Mouse (Mus musculus) adrenal gland, postnatal 14 days (tissue): ENCODE measurements at regions not wholly inside any gene's neighbourhood (a gene's known extent, or its start where the extent isn't known, plus 50 kb on each side); places are given as distances from the start of the nearest gene placed in this dataset.
"Not testable (repeated sequence)": the region's sequence is repeated elsewhere in the genome, so short reads cannot be mapped to it uniquely, and the experiment has no call there.

Experiments
- DNase-seq: peaks from one replicate; pipeline ENCODE4 v3.0.0; 2021; ENCODE audit warnings: mixed read lengths

DNA sequence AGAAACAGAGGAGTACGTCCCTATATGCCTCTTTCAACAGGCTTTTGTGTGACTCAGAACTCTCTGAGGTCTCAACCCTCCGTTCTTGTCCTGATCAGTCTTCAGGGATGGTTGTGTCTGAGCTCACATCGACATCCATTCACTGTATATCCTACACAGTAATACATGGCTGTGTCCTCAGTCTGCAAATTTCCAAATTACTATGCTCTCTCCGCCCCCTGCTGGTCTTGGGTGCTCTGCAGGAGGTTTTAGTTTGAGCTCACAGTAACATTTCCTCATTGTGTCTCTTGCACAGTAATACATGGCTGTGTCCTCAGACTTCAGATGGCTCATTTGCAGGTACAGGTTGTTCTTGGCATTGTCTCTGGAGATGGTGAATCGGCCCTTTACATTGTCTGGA lies 53.5 kb downstream of the Adam6a start:
- not testable (repeated sequence) for DNase-seq

DNA sequence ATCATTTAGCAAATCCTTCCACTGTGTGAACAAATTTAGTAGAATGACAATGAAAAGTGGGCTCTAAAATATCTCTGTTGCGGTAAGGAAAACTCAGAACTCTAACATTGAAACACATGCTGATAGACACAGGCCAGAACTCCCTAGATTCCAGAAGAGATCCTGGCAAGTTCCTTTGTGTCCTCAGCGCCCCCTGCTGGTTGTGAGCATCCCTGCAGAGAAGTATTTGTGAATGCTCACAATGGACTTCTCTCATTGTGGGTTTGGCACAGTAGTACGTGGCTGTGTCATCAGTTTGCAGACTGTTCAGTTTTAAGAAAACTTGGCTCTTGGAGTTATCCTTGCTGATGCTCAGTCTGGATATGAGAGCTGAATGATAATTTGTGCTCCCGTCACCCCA lies 67.2 kb downstream of the Adam6a start:
- DNase-seq, result peak; percentile 64

DNA sequence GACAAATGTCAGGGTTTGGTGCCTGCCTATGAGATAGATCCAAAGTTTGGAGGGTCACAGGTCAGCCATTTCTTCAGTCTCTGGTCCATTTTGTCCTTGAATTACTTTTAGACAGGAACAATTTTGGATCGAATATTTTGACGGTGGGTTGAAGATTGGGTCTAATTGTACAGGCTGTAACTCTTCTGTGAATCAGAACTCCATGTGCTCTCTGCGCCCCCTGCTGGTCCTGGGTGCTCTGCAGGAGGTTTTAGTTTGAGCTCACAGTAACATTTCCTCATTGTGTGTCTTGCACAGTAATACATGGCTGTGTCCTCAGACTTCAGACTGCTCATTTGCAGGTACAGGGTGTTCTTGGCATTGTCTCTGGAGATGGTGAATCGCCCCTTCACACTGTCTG lies 81.5 kb downstream of the Adam6a start:
- not testable (repeated sequence) for DNase-seq

DNA sequence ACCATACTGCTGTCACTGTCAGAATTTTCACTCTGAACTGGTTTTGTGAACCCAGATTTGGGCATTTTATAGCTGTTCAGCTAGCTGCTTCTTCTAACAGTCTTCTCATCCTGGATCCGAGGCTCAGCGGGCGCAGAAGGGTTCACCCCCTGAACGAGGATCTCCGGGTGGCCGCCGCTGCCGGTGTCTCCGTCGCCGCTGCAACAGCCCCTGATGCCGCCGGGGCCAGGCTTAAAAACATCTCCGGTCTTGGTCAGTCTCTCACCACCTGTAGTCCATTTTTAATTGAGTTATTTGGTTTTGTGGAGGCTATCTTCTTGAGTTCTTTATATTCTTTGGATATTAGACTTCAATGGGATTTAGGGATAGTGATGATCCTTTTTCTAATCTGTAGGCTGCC lies 87.1 kb downstream of the Adam6a start:
- not testable (repeated sequence) for DNase-seq
